Mouse (Mus musculus): ENCODE measurements around the gene Mblac2.

DNA sequence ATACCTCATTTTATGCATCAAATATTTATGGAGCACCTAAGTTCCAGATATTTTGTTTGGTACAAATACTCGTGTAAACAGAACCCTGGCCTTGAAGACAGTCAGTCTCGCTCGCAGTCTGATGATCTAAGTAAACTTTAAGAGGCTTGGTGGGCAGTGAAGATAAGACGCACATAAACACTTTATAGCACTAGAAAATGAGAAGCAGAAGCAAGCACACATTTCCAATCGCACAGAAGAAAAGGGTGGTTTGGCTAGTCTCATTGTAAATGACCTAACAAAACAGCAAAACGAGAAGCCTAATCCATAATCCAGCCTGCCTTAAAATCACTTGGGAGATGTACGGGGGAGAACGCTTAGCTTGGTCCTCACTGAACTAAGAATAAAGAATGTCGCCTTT lies 71.3 kb downstream of the Mblac2 start:
- TF ChIP-seq POLR2A (IDR thresholded peaks at IDR 0.05; ENCODE audit: insufficient read length, low read depth) (no peak), E2F4 (IDR thresholded peaks at IDR 0.05; ENCODE audit: insufficient read depth) (no peak), USF1 (IDR thresholded peaks at IDR 0.05; ENCODE audit: low read depth) (no peak)
